Mouse (Mus musculus) lung, postnatal 14 days (tissue): ENCODE measurements around the gene Stx6.

ENCODE experiments used
- DNase-seq: peaks from one replicate; pipeline ENCODE4 v3.0.0; 2021

The Stx6 gene

DNA sequence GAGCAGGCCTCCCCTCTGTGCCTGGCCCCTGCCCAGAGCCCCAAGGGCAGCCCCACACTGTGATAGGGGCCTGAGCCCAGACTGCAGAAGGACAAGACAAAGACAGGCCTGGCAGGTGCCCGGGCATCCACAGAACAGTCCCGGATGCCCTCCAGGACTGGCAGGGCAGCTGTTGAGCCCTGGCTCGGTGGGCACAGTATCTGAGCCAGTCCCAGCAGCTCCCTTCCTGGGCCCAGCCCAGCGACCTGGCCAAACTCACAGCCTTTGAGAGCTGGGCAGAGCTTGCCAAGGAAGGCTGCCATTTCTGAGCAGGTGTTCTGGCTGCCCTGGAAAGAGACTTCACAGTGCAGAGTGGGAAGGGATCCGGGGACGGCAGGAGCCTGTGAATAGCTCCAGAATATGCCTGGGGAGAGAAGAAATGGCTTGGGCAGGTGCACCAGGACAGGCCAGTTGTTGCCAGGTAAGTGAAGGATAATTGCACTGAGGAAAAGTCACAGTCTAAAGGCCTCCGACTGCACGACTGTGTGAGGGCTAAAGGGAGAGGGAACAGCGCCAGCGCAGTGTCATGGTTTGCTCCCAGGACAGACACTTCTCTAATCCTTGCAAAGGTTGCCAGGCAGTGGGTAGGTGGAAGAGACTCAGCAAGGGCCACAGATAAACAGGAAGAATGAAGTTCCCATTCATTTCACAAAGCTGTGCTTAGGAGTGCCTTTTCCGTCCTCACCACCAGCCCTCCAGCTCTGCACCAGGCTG is 51.7 kb downstream of the Stx6 start:
- DNase-seq: no peak

GRCm38 (mm10) chr1:155211017-155211416 is 52.5 kb downstream of the Stx6 start:
- no peak for DNase-seq

- no peak for DNase-seq
These were observed 53.6 kb downstream of the Stx6 start for GRCm38 (mm10) chr1:155212081-155212480.

DNA sequence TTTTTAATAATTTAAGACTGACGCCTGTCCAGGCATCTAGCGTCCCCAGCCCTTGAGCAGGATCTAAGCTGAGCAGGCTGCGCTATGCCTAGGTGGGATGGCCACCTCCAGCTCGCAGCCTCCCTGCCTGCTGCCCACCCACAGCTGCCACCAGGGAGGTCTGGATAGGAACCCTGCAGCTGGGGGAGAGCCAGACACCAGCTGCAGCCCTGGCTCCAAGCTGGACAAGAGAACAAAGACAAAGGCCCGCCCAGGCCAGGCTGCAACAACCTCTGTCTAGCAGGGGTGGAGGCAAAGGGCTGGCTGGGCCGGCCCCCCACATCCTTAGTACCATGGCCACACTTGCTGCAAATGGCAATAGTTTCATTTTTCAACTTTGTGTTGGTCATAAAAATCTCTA is 54.0 kb downstream of the Stx6 start:
- DNase-seq: peak; percentile 47

DNA sequence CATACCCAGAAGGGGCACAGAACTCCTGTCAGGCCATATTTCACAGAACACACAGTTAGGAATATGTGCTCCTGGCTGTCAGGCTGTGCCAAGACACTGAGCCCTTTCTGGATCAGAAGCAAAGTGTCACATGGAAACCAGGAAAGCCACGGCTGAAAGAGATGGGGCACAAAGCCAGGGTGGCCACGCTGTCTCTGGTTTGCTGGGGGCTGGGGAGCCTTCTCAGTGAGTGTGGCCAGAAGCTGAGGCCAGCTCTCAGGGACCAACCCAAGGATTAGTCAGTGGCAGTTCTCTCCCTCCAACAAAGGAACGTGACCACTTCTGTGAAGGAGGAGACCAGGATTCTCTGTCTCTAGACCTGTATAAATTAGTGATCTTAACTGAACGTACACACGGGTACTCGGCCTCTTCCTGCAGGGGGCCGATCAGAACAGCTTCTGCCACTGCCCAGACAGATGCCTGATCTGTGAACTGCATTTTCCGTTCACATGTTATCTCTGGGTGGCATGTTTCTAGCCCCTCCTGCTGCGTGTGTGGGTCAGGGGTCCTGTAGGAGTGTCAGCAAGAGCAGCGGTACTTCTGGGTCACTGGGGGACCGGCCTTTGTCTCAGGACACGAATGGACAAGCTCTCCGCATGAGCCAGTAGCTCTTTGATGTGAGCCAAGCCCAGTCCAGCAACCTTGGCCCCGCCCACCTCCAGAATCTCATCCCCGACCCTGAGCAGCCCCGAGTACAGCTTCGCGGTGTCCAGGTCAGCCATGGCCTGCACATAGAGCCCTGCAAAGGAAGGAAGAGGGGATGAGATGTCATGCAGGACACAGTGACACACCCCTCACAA is 54.6 kb downstream of the Stx6 start:
- no peak for DNase-seq

DNA sequence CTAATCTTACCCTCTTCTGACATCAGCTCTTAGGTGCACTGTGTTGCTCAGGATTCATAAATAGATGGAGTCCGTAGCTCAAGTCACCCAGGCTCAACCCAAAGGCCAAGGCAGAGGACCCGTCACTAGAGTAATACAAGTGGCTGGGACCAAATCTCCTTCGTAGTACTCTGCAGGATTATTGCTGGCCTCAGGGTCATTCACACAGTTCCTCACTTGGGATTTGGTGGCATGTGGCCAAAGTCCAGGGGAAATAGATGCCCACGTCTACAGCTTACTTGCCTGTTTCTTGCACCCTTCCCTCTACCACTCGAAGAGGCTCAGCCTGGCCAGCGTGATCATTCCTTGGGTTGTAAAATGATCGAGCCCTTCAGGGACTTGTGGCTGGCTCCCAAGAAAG is 55.4 kb downstream of the Stx6 start:
- DNase-seq: no peak

- DNase-seq: no peak
These were observed 56.7 kb downstream of the Stx6 start for GRCm38 (mm10) chr1:155215066-155215764.

GRCm38 (mm10) chr1:155216313-155216712 is 57.8 kb downstream of the Stx6 start:
- no peak for DNase-seq

DNA sequence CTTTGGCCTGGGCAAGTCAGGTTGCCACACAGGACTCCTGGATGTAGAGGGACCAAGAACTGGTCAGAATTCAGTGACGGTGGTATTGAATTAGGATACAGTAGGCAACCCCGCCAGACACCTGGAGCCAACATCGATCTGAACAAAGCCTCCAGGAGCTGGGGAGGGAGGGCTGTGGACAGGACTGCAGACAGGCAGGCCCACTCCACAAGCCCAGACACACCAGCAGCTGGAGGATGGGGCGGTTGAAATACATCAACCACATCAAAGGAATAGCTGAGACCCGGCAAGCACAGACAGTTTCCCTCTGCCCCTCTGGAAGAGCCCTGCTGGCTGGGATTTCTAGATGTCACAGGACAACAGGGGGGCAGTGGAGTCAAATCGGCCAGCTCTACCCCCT is 58.3 kb downstream of the Stx6 start:
- DNase-seq: no peak

GRCm38 (mm10) chr1:155217865-155218541 is 59.5 kb downstream of the Stx6 start:
- peak; percentile 64 for DNase-seq

DNA sequence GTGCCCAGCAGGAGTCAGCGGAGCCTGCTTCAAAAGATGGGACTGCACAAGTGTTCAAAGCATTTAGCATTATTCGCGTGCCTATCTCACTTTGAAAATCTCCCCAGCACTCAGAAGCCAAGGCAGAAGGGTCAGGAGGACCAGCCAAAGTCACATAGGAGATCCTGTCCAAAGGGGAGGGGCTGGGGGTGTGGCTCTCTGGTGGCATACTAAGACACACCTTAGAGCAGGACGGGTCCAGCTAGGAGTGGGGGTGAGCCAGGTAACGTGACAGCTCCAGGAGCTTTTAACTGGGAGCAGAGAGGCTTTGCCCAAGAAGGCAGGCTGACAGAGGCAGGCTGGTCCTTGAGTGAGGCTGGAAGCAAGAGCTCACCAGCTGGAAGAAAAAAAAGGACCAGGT is 60.4 kb downstream of the Stx6 start:
- no peak for DNase-seq

GRCm38 (mm10) chr1:155222101-155222669 is 63.7 kb downstream of the Stx6 start:
- no peak for DNase-seq

GRCm38 (mm10) chr1:155223036-155223435 is 64.5 kb downstream of the Stx6 start:
- DNase-seq: no peak

GRCm38 (mm10) chr1:155223849-155224554 is 65.5 kb downstream of the Stx6 start:
- peak; percentile 90 for DNase-seq

GRCm38 (mm10) chr1:155229464-155230411 is 71.2 kb downstream of the Stx6 start:
- no peak for DNase-seq

GRCm38 (mm10) chr1:155232385-155232784 is 73.9 kb downstream of the Stx6 start:
- no peak for DNase-seq

- no peak for DNase-seq
These were observed 74.3 kb downstream of the Stx6 start for GRCm38 (mm10) chr1:155232786-155233185.

DNA sequence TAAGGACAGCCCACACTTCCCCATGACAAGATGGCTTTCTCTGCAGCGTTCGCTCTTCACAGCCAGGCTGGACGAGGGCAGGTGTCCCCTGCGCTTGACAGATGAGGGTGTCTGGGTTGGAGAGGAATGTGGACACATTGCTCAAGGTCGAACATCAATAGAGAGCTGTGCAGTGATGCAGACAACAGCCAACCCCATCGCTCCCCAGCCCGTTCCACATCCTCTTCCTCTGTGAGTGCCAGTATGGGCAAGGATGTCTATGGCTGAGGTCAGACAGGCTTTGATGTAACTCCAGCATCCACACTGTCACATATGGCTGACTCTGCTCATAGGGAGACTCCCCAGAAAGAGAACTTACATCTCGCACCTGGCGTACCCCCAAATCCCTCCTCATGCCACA is 74.9 kb downstream of the Stx6 start:
- DNase-seq: no peak

DNA sequence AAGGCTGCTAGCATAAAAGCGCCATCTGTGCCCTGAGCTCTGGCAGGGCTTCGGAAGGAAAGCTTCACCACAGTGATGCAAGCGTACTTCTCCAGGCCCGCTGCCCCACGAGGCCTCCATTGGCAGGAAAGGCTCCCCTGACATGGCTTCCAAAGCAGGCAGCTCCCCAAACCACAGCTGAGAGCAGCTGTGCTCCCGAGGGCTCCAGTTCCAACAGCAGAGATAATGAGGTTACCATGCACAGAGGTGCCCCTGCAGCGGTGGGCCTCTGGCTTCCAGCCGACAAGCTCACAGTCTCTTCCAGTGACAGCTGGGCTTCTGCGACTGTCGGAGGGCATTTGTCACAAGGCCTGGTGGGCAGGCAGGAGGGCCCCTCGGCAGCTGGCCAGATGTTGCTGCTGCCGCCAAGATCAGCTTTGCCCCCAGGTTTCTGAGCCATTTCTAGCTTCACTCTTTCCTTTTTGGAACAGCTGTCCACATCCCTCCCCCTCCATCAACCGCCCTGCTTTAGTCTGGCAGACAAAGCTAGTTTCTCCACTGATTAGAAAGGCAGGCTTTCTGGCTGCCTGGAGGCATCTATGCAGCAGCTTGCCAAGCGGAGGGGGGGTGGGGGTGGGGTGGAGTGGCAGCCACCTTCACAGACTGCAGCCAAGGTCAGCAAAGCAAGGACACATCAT is 75.6 kb downstream of the Stx6 start:
- peak; percentile 69 for DNase-seq

- DNase-seq: no peak
These were observed 77.1 kb downstream of the Stx6 start for GRCm38 (mm10) chr1:155235641-155236040.
